Mouse (Mus musculus) CH12.LX (cell line): Measurements from ENCODE around the gene Cop1. TPM values are rescaled to one million over a fixed set of nuclear protein-coding genes. Genes with fewer than 3 reads are reported as not detected.

Source experiments
- DNase-seq: peaks from one replicate; pipeline ENCODE4 v3.0.0-alpha.2; 2013; ENCODE audit errors: extremely low read depth
- H3K27ac ChIP-seq: 2 replicates; pipeline ENCODE4 v1.5.1; 2012; ENCODE audit warnings: low read depth, mild to moderate bottlenecking, control low read depth, moderate library complexity; ENCODE audit not compliant: insufficient read depth
- H3K27me3 ChIP-seq: replicated peaks from 2 replicates; pipeline ENCODE3; 2012; ENCODE audit warnings: inconsistent platforms
- H3K36me3 ChIP-seq, 2 experiments: replicated peaks in 1 of 2; 2 replicates each; pipeline versions ENCODE3 to v1.6.1; 2012; ENCODE audit warnings: inconsistent platforms in 1 of 2, low read length in 1 of 2, mild to moderate bottlenecking in 1 of 2, mixed read lengths in 1 of 2, moderate library complexity in 1 of 2; ENCODE audit not compliant: control insufficient read depth in 1 of 2, insufficient read depth in 1 of 2
- H3K4me1 ChIP-seq, 2 experiments: 2 replicates each; pipeline ENCODE4 v1.6.1; 2012; ENCODE audit warnings: inconsistent platforms in 1 of 2, moderate library complexity in 1 of 2; ENCODE audit not compliant: insufficient read depth in 2 of 2, control insufficient read depth in 1 of 2
- H3K4me2 ChIP-seq: 2 replicates; pipeline ENCODE4 v1.6.1; 2012; ENCODE audit warnings: low read depth, mild to moderate bottlenecking, control low read depth; ENCODE audit not compliant: poor library complexity, insufficient read depth, severe bottlenecking
- H3K4me3 ChIP-seq, 3 experiments: fragments of 150-350 bp in 1 of 3; sonication (generic) in 1 of 3; replicated peaks in 1 of 3; 2 replicates each; pipeline versions ENCODE3 to v1.5.1; 2011 to 2012; ENCODE audit warnings: low read depth in 2 of 3, low read length in 2 of 3, mild to moderate bottlenecking in 2 of 3, moderate library complexity in 2 of 3, control low read depth in 1 of 3, improper control_type of control experiment in 1 of 3, inconsistent platforms in 1 of 3, mixed read lengths in 1 of 3; ENCODE audit not compliant: poor library complexity in 1 of 3
- H3K79me2 ChIP-seq: replicated peaks from 2 replicates; pipeline ENCODE4 v1.6.1; 2012; ENCODE audit warnings: mild to moderate bottlenecking, moderate library complexity; ENCODE audit not compliant: control insufficient read depth, poor library complexity, insufficient read depth, severe bottlenecking; ENCODE audit errors: extremely low read depth
- H3K9ac ChIP-seq: 2 replicates; pipeline ENCODE4 v1.6.1; 2012; ENCODE audit warnings: low read depth, mild to moderate bottlenecking, control low read depth, moderate library complexity; ENCODE audit not compliant: insufficient read depth
- H3K9me3 ChIP-seq: replicated peaks from 2 replicates; pipeline ENCODE3; 2012; ENCODE audit warnings: low read length, inconsistent platforms, mixed read lengths
- ELF1 ChIP-seq: IDR thresholded peaks from 2 replicates; pipeline ENCODE4 v1.6.1; 2014; ENCODE audit warnings: low read depth, mild to moderate bottlenecking, inconsistent platforms, low read length, improper control_type of control experiment
- EP300 ChIP-seq: IDR thresholded peaks from 2 replicates; pipeline ENCODE4 v1.6.1; 2011; ENCODE audit warnings: low read length, improper control_type of control experiment
- GABPA ChIP-seq: IDR thresholded peaks from 2 replicates; pipeline ENCODE4 v1.6.1; 2012; ENCODE audit warnings: low read depth, low read length, improper control_type of control experiment, inconsistent platforms; ENCODE audit not compliant: insufficient replicate concordance
- KAT2A ChIP-seq: IDR thresholded peaks from 2 replicates; pipeline ENCODE4 v1.6.1; 2012; ENCODE audit warnings: low read length, improper control_type of control experiment, inconsistent platforms; ENCODE audit not compliant: insufficient replicate concordance
- MXI1 ChIP-seq: IDR thresholded peaks from 2 replicates; pipeline ENCODE4 v1.6.1; 2011; ENCODE audit warnings: mild to moderate bottlenecking, low read depth, low read length, improper control_type of control experiment
- PAX5 ChIP-seq: IDR thresholded peaks from 2 replicates; pipeline ENCODE4 v1.6.1; 2012; ENCODE audit warnings: low read length, inconsistent platforms, mixed read lengths
- POLR2AphosphoS2 ChIP-seq: IDR thresholded peaks from 2 replicates; pipeline ENCODE4 v1.6.1; 2011; ENCODE audit warnings: low read depth, low read length, improper control_type of control experiment
- RCOR1 ChIP-seq: conservative IDR thresholded peaks from 2 replicates; pipeline ENCODE4 v1.6.1; 2012; ENCODE audit warnings: low read depth, mild to moderate bottlenecking, inconsistent platforms, low read length, improper control_type of control experiment
- SMC3 ChIP-seq: IDR thresholded peaks from 2 replicates; pipeline ENCODE4 v1.6.1; 2011; ENCODE audit warnings: low read depth, low read length, improper control_type of control experiment
- TBP ChIP-seq: conservative IDR thresholded peaks from 2 replicates; pipeline ENCODE4 v1.6.1; 2011; ENCODE audit warnings: low read depth, low read length, improper control_type of control experiment
- USF1 ChIP-seq: IDR thresholded peaks from 2 replicates; pipeline ENCODE4 v1.6.1; 2014; ENCODE audit warnings: low read depth, mild to moderate bottlenecking, inconsistent platforms, low read length, improper control_type of control experiment
- USF2 ChIP-seq: conservative IDR thresholded peaks from 2 replicates; pipeline ENCODE4 v1.6.1; 2011; ENCODE audit warnings: low read depth, low read length, improper control_type of control experiment
- dilution Hi-C: fragments of 300-500 bp; cut with MboI; formaldehyde crosslinking; loops from 2 replicates; pipeline ENCODE4 v1.14.3; 2020; ENCODE audit warnings: low sequenced_read_pairs; ENCODE audit not compliant: extremely low pct_unique_long_range_greater_than_20kb, extremely low pct_ligation_motif_present
- in situ Hi-C: fragments of 300-500 bp; cut with MboI; formaldehyde crosslinking; loops from 3 replicates; pipeline ENCODE4 v1.14.3; 2019; ENCODE audit warnings: low sequenced_read_pairs, low pct_ligation_motif_present, low pct_unique_long_range_greater_than_20kb, mixed read lengths
- polyA plus RNA-seq: library from polyadenylated mRNA; unstranded; fragments of >175 nt; gene quantifications from 2 replicates; pipeline ENCODE4 v1.2.1, GENCODE M21; 2012; ENCODE audit warnings: low read depth; ENCODE audit not compliant: insufficient read length
- total RNA-seq, 2 experiments: library from RNA; depleted of rRNA; stranded (reverse); fragments of 300-350 nt in 1 of 2; fragments of >200 nt in 1 of 2; gene quantifications; 2 replicates each; pipeline ENCODE4 v1.2.3; 2012 to 2014

The Cop1 gene
- total and polyA plus RNA-seq, 3 experiments = 54.6 to 93.2 (median 79.0) TPM

GRCm38 (mm10) chr1:159392667-159393066 lies 160.5 kb downstream of the Cop1 start:
- H3K9ac ChIP-seq = no peak overlapping the region
- no peaks in the 10 kb centered on the region for H3K36me3 ChIP-seq
- DNase-seq = no peak
- dilution Hi-C loops (no loop called here), in situ Hi-C loops (loop anchor here (25.0 kb wide), 1 partner anchor 670 kb away; no protein-coding TSS in a partner anchor)
- no peaks in the 10 kb centered on the region for H3K79me2 ChIP-seq
- H3K4me1 ChIP-seq = peaks cover 0 to 7% of the 10 kb centered on the region in 2 experiments; a peak in 1 of 4 replicates
- H3K4me3 ChIP-seq = no peak overlapping the region
- H3K4me2 ChIP-seq = no peak overlapping the region
- TF ChIP-seq RCOR1 = no peak
- no peak for TF ChIP-seq MXI1
- TF ChIP-seq PAX5 = no peak
- no peak for TF ChIP-seq ELF1
- TF ChIP-seq GABPA = no peak
- no peak for TF ChIP-seq USF1
- TF ChIP-seq USF2 = no peak
- no peak for TF ChIP-seq EP300
- TF ChIP-seq, all 38 proteins: peak for 0
- H3K9me3 ChIP-seq = no peaks in the 10 kb centered on the region
- H3K27me3 ChIP-seq = peaks cover 40% of the 10 kb centered on the region
- H3K27ac ChIP-seq = no peak overlapping the region

GRCm38 (mm10) chr1:159393070-159393699 lies 161.1 kb downstream of the Cop1 start:
- Histone ChIP-seq H3K4me2 (no peak overlapping the region), H3K36me3 (no peaks in the 10 kb centered on the region), H3K9ac (no peak overlapping the region), H3K27me3 (peaks cover 38% of the 10 kb centered on the region), H3K27ac (no peak overlapping the region), H3K9me3 (no peaks in the 10 kb centered on the region), H3K79me2 (no peaks in the 10 kb centered on the region), H3K4me1 (peaks cover 0 to 7% of the 10 kb centered on the region in 2 experiments; a peak in 1 of 4 replicates), H3K4me3 (no peak overlapping the region)
- dilution Hi-C loops = no loop called here
- DNase-seq = no peak
- in situ Hi-C loops = loop anchor here (25.0 kb wide), 1 partner anchor 669 kb away; no protein-coding TSS in a partner anchor
- no peak for TF ChIP-seq KAT2A

- H3K4me2 ChIP-seq = no peak overlapping the region
- in situ Hi-C loops = loop anchor here (25.0 kb wide), 1 partner anchor 668 kb away; no protein-coding TSS in a partner anchor
- H3K27me3 ChIP-seq = peaks cover 38% of the 10 kb centered on the region
- H3K4me3 ChIP-seq = no peak overlapping the region
- no peak overlapping the region for H3K9ac ChIP-seq
- no peaks in the 10 kb centered on the region for H3K79me2 ChIP-seq
- H3K36me3 ChIP-seq = no peaks in the 10 kb centered on the region
- dilution Hi-C loops = no loop called here
- H3K9me3 ChIP-seq = no peaks in the 10 kb centered on the region
- H3K4me1 ChIP-seq = peaks cover 0 to 7% of the 10 kb centered on the region in 2 experiments; a peak in 1 of 4 replicates
- DNase-seq = no peak
- no peak overlapping the region for H3K27ac ChIP-seq
- TF ChIP-seq POLR2AphosphoS2 = no peak
- TF ChIP-seq SMC3 = no peak
- TF ChIP-seq TBP = no peak
Measured at GRCm38 (mm10) chr1:159393931-159394330, 161.8 kb downstream of the Cop1 start.
